Mouse (Mus musculus): ENCODE results near the gene Wbp1.
"Not testable (repeated sequence)": the region's sequence is repeated elsewhere in the genome, so short reads cannot be mapped to it uniquely, and the experiment has no call there.

Gene Wbp1

GRCm38 (mm10) chr6:83120930-83121862, at the start of gene Wbp1:
Gene Wbp1 (minus strand): TSS chr6:83121559.
- peak; percentile 94 for DNase-seq (ENCODE audit: low spot score)

GRCm38 (mm10) chr6:83171063-83171462, 49.7 kb upstream of the Wbp1 start:
- no peak for DNase-seq (ENCODE audit: low spot score)

- peak; percentile 32 for DNase-seq (ENCODE audit: low spot score)
Observed at GRCm38 (mm10) chr6:83169872-83170271, 48.5 kb upstream of the Wbp1 start.

GRCm38 (mm10) chr6:83166243-83166630, 44.9 kb upstream of the Wbp1 start:
- no peak for DNase-seq (ENCODE audit: low spot score)

- peak; percentile 96 for DNase-seq (ENCODE audit: low spot score)
Observed at GRCm38 (mm10) chr6:83165607-83166242, 44.4 kb upstream of the Wbp1 start, which contains the start of gene Dctn1. Gene Dctn1 (plus strand): TSS chr6:83165920.

- no peak for DNase-seq (ENCODE audit: low spot score)
Observed at GRCm38 (mm10) chr6:83165026-83165606, 43.8 kb upstream of the Wbp1 start.

- DNase-seq (ENCODE audit: low spot score): peak; percentile 69
Observed at GRCm38 (mm10) chr6:83162701-83163100, 41.3 kb upstream of the Wbp1 start.

GRCm38 (mm10) chr6:83161921-83162641, 40.7 kb upstream of the Wbp1 start:
- DNase-seq (ENCODE audit: low spot score): peak; percentile 53

GRCm38 (mm10) chr6:83161442-83161841, 40.1 kb upstream of the Wbp1 start:
- no peak for DNase-seq (ENCODE audit: low spot score)

GRCm38 (mm10) chr6:83159456-83159855, 38.1 kb upstream of the Wbp1 start:
- DNase-seq (ENCODE audit: low spot score): not testable (repeated sequence)

- DNase-seq (ENCODE audit: low spot score): no peak
Observed at GRCm38 (mm10) chr6:83156259-83156684, 34.9 kb upstream of the Wbp1 start, which contains the start of the genes Wdr54 and 1700003E16Rik. Gene Wdr54 (minus strand): TSS chr6:83156397. Gene 1700003E16Rik (plus strand): TSS chr6:83156404.

- DNase-seq (ENCODE audit: low spot score): no peak
Observed at GRCm38 (mm10) chr6:83155552-83156238, 34.3 kb upstream of the Wbp1 start.

- no peak for DNase-seq (ENCODE audit: low spot score)
Observed at GRCm38 (mm10) chr6:83153485-83153884, 32.1 kb upstream of the Wbp1 start.

- DNase-seq (ENCODE audit: low spot score): no peak
Observed at GRCm38 (mm10) chr6:83153038-83153437, 31.7 kb upstream of the Wbp1 start.

- DNase-seq (ENCODE audit: low spot score): no peak
Observed at GRCm38 (mm10) chr6:83151721-83152120, 30.4 kb upstream of the Wbp1 start.

- DNase-seq (ENCODE audit: low spot score): no peak
Observed at GRCm38 (mm10) chr6:83147280-83147679, 25.9 kb upstream of the Wbp1 start.

- no peak for DNase-seq (ENCODE audit: low spot score)
Observed at GRCm38 (mm10) chr6:83145805-83146204, 24.4 kb upstream of the Wbp1 start.

- no peak for DNase-seq (ENCODE audit: low spot score)
Observed at GRCm38 (mm10) chr6:83145209-83145608, 23.9 kb upstream of the Wbp1 start.

GRCm38 (mm10) chr6:83142886-83143285, 21.5 kb upstream of the Wbp1 start:
- peak; percentile 63 for DNase-seq (ENCODE audit: low spot score)

GRCm38 (mm10) chr6:83142211-83142731, 20.9 kb upstream of the Wbp1 start:
- DNase-seq (ENCODE audit: low spot score): no peak

- no peak for DNase-seq (ENCODE audit: low spot score)
Observed at GRCm38 (mm10) chr6:83141636-83142035, 20.3 kb upstream of the Wbp1 start.
